Mouse (Mus musculus): ENCODE results near the gene Dennd4b.
"Not testable (repeated sequence)": the region's sequence is repeated elsewhere in the genome, so short reads cannot be mapped to it uniquely, and the experiment has no call there.

Dennd4b gene

DNA sequence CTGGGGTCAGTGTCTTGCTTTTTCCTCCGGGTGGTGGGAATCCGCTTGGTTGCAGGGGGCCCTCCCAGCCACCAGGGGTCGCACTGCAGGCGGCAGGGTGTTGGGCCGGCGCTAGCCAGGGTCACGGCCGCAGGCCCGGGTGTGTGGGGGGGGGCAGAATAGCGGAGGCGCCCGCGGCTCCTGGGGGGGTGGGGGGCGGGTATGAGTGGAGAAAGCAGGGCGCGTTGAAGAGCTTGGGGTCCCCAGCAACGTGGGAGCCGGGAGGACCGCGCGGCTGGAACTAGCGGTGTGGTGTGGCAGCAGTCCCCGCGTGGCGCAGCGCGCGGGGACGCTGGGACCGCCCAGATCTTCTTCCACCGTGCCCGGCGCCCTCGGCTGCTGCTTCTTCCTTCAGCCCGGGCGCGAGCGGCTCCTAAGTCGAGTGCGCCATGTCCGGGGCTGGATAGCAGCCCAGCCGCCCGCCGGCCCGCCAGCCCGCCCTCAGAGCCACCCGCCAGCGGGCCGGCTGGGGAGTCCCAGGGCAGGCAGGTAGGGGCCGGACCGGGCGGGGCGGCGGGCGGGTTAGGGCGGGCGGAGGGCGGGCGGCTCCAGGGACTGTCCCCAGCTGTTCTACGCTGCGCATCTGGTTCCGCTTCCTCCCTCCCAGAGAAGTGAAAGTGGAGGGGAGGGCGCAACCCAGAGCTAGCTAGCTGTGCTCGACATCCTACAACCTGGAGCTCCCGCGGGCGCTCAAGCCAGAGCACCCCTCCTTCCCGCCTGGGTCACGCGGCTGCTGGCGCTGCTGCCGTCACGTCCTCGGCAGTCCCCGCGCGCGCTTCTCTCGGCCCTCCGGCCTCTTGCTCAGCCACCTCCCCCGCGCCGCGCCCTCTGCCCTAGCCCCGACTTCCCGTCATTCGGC, at the start of gene Dennd4b:
Dennd4b (plus strand) TSS at position 152 of the 898 bp plus-strand sequence.
- DNase-seq (ENCODE audit: low read depth, low spot score): peak; percentile 79

DNA sequence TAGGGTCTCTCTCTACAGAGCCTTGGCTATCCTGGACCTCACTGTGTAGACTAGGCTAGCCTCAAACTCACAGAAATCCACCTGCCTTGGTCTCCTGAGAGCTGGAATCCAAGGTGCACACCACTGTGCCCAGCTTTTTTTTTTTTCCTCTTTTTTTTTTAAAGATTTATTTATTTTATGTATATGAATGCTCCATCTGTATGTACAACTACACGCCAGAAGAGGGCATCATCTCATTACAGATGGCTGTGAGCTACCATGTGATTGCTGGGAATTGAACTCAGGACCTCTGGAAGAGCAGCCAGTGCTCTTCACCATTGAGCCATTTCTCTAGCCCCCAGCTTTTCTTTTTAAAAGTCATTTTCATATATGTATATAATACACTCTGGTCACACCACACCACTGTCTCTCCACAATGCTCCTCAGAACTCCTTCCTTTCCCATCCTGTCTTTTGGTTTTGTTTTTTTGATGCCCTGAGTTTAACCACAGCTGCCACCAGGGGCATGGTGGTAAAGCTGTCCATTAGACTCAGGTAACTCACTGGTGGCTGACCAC, 49.1 kb upstream of the Dennd4b start:
- no peak for DNase-seq (ENCODE audit: low read depth, low spot score)

DNA sequence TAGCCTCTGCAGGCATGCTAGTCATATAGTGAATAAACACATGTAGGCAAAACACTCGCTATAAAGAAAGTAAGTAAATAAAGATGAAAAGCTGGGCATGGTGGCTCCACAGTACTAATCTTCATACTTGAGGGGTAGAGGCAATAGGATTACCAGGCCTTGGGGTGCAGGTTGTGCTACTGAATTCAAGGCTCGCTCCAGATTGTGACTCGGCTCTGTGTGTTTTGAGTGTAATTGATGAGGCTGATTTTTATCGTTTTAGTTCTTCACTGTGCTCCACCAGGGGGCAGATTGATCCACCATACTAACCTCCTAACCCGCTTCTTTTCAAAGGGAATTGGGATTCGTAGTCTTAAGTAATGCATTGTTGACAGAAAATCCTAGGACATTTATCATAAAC, 44.9 kb upstream of the Dennd4b start:
- peak; percentile 75 for DNase-seq (ENCODE audit: low read depth, low spot score)

DNA sequence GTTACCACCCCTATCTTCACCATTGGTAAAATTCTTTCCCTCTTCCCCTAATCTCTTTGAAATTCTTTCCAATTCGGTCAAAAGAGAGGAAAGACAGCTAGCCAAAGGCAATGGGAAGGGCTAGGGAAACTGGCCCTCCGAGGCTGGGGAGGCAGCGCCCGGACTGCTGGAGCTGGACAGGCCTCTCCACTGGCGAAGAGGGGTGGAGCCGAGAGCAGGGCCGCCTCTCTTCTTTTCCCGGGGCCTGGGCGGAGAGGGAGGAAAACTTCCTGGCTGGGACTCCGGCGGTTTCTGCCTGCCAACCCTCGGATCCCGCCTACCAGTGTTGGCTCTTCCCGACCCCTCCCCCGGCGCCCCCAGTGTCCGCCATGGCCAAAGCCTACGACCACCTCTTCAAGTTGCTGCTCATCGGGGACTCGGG, 44.4 kb upstream of the Dennd4b start:
- DNase-seq (ENCODE audit: low read depth, low spot score): peak; percentile 47

DNA sequence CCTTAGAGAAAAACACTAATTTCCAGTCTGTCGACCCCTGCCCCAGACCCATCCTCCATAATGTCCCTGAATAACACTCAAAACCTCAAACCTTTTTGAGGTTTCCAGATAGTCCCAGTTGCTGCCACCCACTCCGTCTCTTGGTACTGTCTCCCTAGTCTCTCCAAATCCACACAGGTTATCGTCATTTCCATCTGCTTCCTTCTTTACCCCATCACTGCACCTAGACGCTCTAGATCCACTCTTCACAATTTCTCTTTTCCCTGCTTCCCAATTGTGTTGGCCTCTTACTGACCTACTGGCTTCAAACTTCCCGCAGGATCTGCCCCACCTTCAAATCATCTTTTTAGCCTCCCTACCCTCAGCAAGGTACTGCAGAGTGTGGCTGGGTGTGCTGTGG, 43.9 kb upstream of the Dennd4b start:
- DNase-seq (ENCODE audit: low read depth, low spot score): no peak

DNA sequence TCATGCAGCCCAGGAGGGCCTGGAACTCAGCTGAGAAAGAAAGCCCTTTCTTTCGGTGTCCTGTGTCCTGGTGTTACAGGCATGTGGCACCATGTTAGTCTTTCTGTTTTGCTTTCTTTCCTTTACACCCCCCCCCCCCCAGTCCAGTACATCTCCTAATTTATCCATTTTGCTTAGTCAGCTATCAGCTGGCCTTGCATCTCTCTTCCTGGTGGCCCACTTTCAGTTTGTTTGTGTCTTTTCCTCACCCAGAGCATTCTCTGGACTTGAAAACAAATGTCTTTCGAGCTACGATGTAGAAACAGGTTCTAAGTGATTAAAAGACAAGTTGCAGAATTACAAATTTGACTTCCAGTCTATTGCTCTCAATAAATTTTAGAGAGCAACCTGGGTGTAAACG, 42.5 kb upstream of the Dennd4b start:
- DNase-seq (ENCODE audit: low read depth, low spot score): no peak

DNA sequence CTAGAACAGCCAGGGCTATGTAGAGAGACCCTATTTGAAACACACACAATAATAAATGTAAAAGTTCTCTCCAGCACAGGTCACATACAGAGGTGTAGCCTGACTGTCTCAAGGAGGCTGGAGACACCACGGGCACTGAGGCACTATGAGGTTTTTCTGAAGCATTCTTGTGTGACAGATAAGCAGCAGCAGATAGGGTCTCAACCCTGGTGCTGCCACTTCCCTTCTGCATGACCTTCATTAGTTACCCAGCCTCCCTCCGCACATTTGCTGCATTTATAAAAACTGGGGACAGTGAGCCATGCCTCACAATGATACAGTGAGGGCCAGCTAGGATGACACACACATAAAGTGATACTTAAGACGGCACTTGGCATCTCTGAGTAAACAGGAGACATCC, 42.0 kb upstream of the Dennd4b start:
- DNase-seq (ENCODE audit: low read depth, low spot score): no peak

DNA sequence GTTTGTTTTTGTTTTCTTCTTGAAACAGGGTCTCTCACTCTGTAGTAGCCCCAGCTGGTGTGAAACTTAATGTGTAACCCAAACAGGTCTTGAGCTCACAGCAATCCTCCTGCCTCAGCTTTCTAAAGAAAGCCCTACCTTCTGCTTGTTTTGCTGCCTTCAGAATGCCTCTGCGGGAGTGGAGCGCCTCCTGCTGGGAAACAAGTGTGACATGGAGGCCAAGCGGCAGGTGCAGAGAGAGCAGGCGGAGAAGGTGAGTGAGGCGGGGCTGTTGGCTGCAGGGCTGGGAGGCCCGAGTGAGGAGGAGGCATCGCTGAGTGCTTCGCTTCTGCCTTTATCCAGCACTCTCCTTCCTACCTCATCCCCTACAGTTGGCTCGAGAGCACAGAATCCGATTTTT, 40.7 kb upstream of the Dennd4b start:
- DNase-seq (ENCODE audit: low read depth, low spot score): no peak

DNA sequence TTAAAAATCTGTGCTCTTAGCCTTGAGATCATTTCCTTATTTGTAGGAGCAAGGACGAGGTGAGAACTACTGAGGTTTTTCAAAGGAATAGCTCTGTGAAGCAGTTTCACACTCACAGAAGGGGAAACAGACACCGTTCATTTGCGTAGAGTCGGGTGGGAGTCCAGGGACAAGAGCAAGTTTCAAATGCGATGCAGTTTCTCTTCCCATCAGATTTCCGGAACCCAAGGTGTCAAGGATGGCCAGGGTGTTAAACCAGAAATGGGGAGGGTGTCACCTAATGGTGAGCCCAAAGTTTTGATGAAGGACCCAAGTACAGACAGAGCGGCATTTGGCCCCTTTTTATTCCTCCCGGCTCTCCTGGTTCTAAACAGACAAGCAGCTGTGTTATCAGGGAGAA, 33.9 kb upstream of the Dennd4b start:
- no peak for DNase-seq (ENCODE audit: low read depth, low spot score)

DNA sequence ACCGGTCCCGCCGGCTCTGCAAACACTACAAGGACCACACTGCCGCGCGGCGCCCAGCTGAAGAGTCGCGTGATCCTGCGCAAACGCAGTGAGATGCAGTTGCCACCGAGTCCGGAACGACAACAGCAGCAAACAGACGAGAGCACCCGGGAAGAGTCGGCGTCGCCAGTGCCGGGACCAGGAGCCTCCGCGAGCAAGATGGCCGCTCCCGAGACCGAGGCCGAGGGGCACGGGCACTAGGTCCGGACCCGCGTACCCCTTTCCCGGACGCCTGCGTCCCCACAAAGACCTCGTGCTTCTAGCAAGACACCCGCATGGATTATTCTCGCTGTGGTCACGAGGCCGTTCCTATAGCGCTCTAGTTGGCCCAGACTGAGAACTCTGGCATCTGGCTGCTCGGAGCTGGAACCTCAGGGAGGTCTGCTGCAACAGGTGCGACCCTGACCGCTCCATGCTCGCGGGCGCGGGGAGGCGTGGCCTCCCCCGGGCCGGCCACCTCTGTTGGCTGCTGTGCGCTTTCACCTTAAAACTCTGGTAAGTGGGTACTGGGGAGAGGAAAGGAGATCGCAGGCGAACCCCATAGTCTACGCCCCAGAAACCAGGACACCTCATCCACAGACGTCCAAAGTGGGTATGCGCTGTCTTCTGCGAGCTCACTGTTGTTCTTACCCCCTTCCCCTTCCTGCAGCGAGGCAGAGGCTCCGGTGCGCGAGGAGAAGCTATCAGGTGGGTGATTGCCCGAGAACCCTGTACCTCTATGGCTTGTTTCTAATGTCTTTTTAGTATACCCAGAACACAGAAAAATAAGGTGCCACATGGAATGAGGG, 33.3 kb upstream of the Dennd4b start, which contains the start of gene Jtb:
Jtb (plus strand) TSS at position 91 of the 827 bp plus-strand sequence.
- DNase-seq (ENCODE audit: low read depth, low spot score): peak; percentile 92

DNA sequence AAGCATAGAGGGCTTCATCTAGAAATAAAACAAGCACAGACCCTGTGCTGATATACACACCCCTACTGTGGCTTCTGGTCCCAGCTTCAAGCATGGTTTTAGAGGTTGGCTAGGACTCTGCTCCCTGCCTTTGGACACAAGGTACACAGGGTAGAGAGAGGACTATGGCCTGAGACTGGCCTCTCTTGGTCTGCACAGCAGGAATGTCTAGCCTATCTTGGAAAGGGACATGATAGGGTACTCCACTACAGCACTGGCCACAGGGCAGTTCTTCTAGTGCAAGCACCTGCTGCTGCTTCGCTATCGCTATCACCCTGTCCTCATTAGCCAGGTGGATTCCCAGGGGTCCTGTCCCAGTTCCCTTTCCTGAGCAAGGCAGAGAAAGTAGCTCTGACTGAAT, 23.7 kb upstream of the Dennd4b start:
- DNase-seq (ENCODE audit: low read depth, low spot score): no peak

DNA sequence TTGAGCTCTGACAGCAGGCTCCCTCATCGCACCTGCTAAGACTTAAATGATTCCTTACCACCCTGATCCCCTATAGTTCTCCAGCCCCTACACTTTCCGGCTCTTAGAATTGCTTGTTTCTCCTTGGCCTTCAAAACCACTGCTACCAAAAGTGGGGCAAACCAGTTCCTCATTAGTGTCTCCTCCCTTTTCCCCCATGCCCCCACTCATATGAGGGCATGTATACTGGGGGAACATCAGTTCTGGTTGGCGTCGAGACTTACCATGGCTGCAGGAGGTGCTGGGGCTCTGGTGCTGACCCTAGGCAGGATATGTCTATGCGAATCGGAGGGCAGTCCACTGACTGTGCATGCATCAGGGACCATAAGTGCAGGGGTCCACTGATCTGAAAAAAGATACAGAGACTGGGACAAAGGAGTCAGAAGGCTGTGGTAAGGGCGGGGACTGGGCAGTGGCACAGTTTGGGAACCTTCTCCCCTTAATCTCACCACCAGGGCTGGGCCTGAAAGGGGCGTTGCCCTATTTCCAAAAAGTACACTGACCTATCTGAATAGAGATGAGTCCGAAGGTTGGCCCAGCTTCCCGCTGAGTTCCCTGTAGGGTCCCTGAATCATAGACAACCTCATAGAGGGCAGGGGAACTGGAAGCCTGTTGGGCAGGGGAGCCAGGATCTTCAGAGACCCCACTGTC, 23.2 kb upstream of the Dennd4b start:
- no peak for DNase-seq (ENCODE audit: low read depth, low spot score)

DNA sequence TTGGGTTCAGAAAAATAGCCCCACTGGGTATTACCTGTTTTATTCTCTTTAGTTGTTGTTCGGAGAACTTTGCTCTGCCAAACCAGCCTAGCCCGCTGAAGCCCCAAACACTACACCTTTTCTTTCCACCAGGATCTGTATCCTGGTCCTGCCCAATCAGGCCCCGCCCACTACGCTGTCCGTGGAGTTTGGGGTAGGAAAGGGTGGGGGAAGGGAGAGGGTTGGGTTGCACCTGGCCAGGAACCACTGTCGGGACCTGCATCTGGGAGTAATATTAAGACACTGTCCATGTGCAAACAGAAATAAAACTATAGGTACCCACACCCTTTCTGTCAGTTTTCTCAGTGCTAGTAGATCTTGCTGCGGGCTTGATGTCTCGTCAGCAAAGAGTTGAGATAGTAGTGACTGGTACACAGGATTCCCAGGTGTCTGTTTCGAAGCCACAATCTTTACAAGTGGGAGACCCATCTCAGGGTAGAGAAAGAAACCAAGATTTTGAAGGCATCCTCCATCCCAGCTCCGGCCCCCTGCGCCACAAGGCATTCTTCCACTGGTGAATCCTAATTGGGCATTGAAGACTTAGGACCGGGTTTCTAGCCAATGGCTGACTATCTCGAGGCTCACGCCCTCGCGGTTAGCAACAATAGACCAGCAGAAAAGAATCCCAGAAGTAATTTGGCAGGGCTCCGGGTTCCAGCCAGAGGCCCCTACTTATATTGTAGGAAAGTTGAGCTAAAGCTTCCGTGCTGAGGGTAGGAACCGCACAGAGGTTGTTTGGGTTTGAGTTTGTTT, 21.8 kb upstream of the Dennd4b start, which contains the start of gene Creb3l4:
Creb3l4 (minus strand) TSS at position 529 of the 792 bp plus-strand sequence.
- peak; percentile 72 for DNase-seq (ENCODE audit: low read depth, low spot score)

DNA sequence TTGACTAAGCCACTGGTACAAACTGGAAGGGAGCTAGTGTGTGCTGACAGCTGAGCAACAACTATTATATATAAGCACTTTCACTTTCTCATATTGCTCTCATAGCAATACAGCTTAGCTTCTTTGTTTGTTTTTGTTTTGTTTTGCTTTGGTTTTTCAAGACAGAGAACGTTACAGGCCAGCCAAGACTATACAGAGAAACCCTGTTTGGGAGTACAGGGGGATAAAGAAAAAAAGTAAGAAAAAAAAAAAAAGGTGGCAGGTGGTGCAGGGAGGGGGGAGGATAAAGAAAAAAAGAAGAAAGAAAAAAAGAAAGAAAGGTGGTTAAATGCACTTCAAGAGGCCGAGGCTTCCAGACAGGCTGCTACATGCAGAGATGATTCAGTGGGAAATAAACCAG, 19.6 kb upstream of the Dennd4b start:
- DNase-seq (ENCODE audit: low read depth, low spot score): no peak

DNA sequence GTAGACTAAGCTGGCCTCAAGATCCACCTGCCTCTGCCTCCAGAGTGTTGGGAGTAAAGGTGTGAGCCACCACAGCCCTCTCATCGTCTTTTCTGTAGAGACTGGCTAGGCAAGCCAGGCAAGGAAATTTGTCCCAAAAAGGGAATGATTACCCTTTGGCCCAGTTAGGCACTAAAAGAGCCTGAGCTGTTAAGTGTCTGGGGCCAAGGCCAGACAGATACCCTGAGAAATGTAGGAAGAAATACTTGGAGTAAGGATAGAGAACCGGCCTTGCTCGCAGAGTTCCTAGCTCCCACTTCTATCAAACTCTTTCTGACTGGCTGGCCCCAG, 17.4 kb upstream of the Dennd4b start:
- DNase-seq (ENCODE audit: low read depth, low spot score): no peak

DNA sequence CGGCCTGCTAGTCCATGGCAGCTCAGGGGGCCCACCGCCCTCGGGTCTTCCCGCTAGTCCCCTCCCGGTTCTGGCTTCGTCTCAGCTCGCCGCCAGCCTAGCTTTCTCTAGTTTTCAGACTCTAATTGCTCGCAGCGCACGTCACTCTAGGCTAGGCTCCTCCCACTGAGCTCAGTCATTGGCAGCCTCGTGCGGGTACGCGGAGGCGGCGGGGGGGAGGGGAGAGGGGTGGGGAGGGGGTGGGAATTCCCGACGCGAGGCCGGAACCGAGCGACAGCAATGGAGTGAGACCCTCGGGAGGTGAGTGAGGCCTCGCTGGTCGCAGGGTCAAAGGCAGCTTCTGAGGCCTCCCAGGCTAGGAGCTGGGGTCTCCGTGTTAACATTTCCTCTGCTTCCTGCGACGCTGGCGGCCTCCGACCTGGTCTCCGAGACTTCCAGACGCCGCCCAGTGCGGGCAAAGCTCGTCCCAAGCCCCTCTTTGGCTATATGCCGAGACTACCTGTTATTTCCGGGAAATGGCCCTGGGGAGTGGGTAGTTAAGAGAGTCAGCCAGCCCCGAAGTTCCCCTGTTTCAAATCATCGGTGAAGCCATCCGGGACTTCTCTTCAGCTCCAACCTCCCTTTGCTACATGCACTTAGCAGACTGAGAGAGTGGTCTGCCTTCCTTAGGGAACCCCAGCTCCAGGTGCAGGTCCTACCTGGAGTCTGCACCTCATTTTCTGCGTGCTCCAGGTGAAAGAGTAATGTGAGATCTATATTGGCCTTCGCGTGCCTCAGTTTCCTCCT, 16.8 kb upstream of the Dennd4b start, which contains the start of gene Slc39a1:
Slc39a1 (plus strand) TSS at position 213 of the 786 bp plus-strand sequence.
- peak; percentile 96 for DNase-seq (ENCODE audit: low read depth, low spot score)

DNA sequence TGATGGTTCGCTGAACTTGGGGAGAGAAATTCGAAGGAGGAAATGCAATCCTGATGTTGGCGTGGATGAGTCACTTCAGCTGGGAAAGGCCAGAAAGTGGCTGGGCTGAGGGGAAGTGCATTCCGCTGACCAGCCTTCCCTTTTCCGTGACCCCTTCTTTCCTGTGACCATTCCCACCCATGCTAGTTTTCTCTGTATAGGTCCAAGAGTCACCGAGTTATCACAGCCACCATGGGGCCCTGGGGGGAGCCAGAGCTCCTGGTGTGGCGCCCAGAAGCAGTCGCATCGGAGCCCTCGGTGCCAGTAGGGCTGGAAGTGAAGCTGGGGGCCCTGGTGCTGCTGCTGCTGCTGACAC, 16.3 kb upstream of the Dennd4b start:
- no peak for DNase-seq (ENCODE audit: low read depth, low spot score)

DNA sequence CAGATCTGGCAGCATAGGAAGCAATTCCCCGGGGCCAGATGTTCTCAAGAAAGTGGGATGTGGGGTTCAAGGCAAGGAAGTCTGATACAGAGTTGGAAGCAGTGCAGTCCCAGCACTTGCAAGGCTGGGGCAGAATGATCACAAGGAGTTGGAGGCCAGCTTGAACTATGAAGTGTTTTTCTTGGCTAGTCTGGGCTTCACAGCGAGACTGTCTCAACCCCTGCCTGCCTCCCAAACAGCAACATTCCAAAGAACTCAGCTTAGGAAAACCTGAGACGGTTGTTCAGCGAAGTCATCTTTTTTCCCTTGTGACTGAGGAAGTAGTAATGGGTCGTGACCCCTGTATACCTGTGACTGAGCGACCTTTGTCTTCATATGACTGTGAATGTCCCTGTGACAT, 14.2 kb upstream of the Dennd4b start:
- no peak for DNase-seq (ENCODE audit: low read depth, low spot score)

DNA sequence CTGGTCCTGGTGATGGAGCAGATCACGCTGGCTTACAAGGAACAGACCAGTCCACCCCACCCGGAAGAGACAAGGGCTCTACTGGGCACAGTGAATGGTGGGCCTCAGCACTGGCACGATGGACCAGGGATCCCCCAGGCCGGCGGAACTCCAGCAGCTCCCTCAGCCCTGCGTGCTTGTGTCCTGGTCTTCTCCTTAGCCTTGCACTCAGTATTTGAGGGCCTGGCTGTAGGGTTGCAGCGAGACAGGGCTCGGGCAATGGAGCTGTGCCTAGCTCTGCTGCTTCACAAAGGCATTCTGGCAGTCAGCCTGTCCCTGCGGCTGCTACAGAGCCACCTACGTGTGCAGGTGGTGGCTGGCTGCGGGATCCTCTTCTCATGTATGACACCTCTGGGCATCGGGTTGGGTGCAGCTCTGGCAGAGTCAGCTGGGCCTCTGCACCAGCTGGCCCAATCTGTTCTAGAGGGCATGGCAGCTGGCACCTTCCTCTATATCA, 13.2 kb upstream of the Dennd4b start:
- not testable (repeated sequence) for DNase-seq (ENCODE audit: low read depth, low spot score)

DNA sequence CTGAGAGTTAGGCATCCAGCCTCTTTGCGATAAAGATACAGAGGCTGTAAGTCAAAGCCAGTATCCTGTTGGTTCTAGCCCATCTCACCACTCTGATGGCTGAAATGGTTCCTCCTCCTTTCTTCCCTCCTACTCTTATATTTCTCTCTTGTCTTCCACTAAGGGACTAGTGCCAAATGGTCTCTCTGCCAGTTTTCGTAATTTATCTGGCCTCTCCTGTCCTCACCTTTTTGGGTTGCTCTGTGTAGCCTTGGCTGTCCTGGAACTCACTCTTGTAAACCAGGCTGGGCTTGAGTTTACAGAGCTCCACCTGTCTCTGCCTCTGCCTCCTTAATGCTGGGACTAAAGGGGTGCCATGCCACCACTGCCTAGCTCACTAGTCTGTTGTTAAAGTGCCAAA, 12.3 kb upstream of the Dennd4b start:
- not testable (repeated sequence) for DNase-seq (ENCODE audit: low read depth, low spot score)
